Mouse (Mus musculus): ENCODE data around the gene Crls1. TPM values are rescaled to one million over a fixed set of nuclear protein-coding genes. Genes with fewer than 3 reads are reported as not detected.

Crls1 gene
- polyA plus RNA-seq, 1 experiment from 2014 or later, result 26.7 TPM

GRCm38 (mm10) chr2:132901636-132902035, 55.2 kb downstream of the Crls1 start:
- DNase-seq (ENCODE audit: low spot score), result no peak
- Histone ChIP-seq H3K4me3 (ENCODE audit: low read depth, low read length) (no peak overlapping the region), H3K9me3 (ENCODE audit: control insufficient read depth, low read length) (no peaks in the 10 kb centered on the region), H3K4me2 (ENCODE audit: low read depth, low read length) (no peak overlapping the region), H3K4me1 (ENCODE audit: control insufficient read depth, insufficient read depth, low read length) (no peaks in the 10 kb centered on the region), H3K36me3 (ENCODE audit: control insufficient read depth, insufficient read depth, low read length) (no peaks in the 10 kb centered on the region), H3K27me3 (replicated peaks; ENCODE audit: control insufficient read depth, insufficient read depth, low read length) (no peaks in the 10 kb centered on the region), H3K27ac (replicated peaks; ENCODE audit: low read depth, low read length) (no peak overlapping the region), H3K9ac (ENCODE audit: low read depth, low read length) (no peak overlapping the region)
- no peak for ATAC-seq (ENCODE audit: low read depth)
- WGBS, result 77% methylated on average over 4 of the region's 4 CpGs

DNA sequence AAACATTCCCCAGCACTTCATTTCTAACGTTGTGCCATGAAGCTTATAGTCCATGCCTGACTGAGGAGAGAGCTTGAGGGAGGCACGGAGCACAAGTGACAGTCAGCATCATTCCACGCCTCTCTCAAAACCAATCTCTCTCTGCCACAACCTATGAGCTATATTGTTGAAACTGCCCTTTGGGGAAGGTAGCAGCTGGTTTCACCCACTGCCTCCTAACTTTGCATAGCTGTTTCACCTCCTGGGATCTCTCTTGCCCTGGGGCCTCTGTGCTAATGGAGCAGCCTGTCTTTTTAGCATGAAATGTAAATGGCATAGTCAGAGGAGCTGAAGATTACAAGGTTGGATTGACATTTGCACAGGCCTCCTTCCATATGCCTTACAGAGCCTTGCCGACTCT, 55.6 kb downstream of the Crls1 start:
- H3K36me3 ChIP-seq (ENCODE audit: control insufficient read depth, insufficient read depth, low read length), result no peaks in the 10 kb centered on the region
- H3K9me3 ChIP-seq (ENCODE audit: control insufficient read depth, low read length), result no peaks in the 10 kb centered on the region
- DNase-seq (ENCODE audit: low spot score) (no peak), ATAC-seq (ENCODE audit: low read depth) (no peak)
- H3K4me1 ChIP-seq (ENCODE audit: control insufficient read depth, insufficient read depth, low read length), result no peaks in the 10 kb centered on the region
- H3K27me3 ChIP-seq (replicated peaks; ENCODE audit: control insufficient read depth, insufficient read depth, low read length), result no peaks in the 10 kb centered on the region
- H3K9ac ChIP-seq (ENCODE audit: low read depth, low read length), result no peak overlapping the region
- no peak overlapping the region for H3K27ac ChIP-seq (replicated peaks; ENCODE audit: low read depth, low read length)
- 66% methylated on average over 3 of the region's 4 CpGs for WGBS
- H3K4me2 ChIP-seq (ENCODE audit: low read depth, low read length), result no peak overlapping the region
- H3K4me3 ChIP-seq (ENCODE audit: low read depth, low read length), result no peak overlapping the region

DNA sequence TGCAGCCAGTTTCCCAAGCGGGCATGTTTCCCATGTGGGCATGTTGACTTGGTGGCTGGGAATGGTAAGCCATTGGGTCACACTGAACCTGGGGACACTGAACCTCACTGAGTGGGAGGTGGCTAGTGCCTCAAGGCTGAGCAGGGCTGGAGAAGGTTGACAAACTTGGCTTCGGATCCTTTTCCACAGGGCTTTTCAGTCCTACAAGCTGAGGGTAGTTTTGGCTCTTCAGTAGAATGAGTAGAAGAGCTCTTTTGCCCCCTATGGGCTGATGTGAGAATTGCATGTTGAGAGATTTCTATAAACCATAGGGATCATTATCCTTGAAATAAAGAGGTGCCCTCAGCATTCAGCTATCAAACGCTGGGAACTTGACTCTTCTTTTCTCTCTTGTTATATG, 57.0 kb downstream of the Crls1 start:
- peak; percentile 47; the same call in 1 of the 2 replicates for ATAC-seq (ENCODE audit: low read depth)
- Histone ChIP-seq H3K4me1 (ENCODE audit: control insufficient read depth, insufficient read depth, low read length) (no peaks in the 10 kb centered on the region), H3K9me3 (ENCODE audit: control insufficient read depth, low read length) (no peaks in the 10 kb centered on the region), H3K4me2 (ENCODE audit: low read depth, low read length) (no peak overlapping the region), H3K4me3 (ENCODE audit: low read depth, low read length) (no peak overlapping the region), H3K36me3 (ENCODE audit: control insufficient read depth, insufficient read depth, low read length) (no peaks in the 10 kb centered on the region), H3K9ac (ENCODE audit: low read depth, low read length) (no peak overlapping the region), H3K27ac (replicated peaks; ENCODE audit: low read depth, low read length) (no peak overlapping the region), H3K27me3 (replicated peaks; ENCODE audit: control insufficient read depth, insufficient read depth, low read length) (no peaks in the 10 kb centered on the region)
- 38% methylated on average over 3 of the region's 3 CpGs for WGBS
- peak; percentile 78 for DNase-seq (ENCODE audit: low spot score)

- ATAC-seq (ENCODE audit: low read depth) (no peak), DNase-seq (ENCODE audit: low spot score) (no peak)
- H3K27ac ChIP-seq (replicated peaks; ENCODE audit: low read depth, low read length), result no peak overlapping the region
- no peaks in the 10 kb centered on the region for H3K27me3 ChIP-seq (replicated peaks; ENCODE audit: control insufficient read depth, insufficient read depth, low read length)
- WGBS, result 65% methylated on average over 2 of the region's 2 CpGs
- no peaks in the 10 kb centered on the region for H3K9me3 ChIP-seq (ENCODE audit: control insufficient read depth, low read length)
- H3K4me2 ChIP-seq (ENCODE audit: low read depth, low read length), result no peak overlapping the region
- no peak overlapping the region for H3K9ac ChIP-seq (ENCODE audit: low read depth, low read length)
- no peaks in the 10 kb centered on the region for H3K4me1 ChIP-seq (ENCODE audit: control insufficient read depth, insufficient read depth, low read length)
- H3K4me3 ChIP-seq (ENCODE audit: low read depth, low read length), result no peak overlapping the region
- no peaks in the 10 kb centered on the region for H3K36me3 ChIP-seq (ENCODE audit: control insufficient read depth, insufficient read depth, low read length)
These were observed 58.5 kb downstream of the Crls1 start for GRCm38 (mm10) chr2:132904961-132905360.

GRCm38 (mm10) chr2:132906763-132907162, 60.3 kb downstream of the Crls1 start:
- no peak overlapping the region for H3K4me2 ChIP-seq (ENCODE audit: low read depth, low read length)
- H3K9ac ChIP-seq (ENCODE audit: low read depth, low read length), result no peak overlapping the region
- ATAC-seq (ENCODE audit: low read depth) (no peak), DNase-seq (ENCODE audit: low spot score) (peak; percentile 17)
- H3K9me3 ChIP-seq (ENCODE audit: control insufficient read depth, low read length), result no peaks in the 10 kb centered on the region
- no peaks in the 10 kb centered on the region for H3K27me3 ChIP-seq (replicated peaks; ENCODE audit: control insufficient read depth, insufficient read depth, low read length)
- H3K4me3 ChIP-seq (ENCODE audit: low read depth, low read length), result no peak overlapping the region
- H3K36me3 ChIP-seq (ENCODE audit: control insufficient read depth, insufficient read depth, low read length), result no peaks in the 10 kb centered on the region
- 29% methylated on average over 8 of the region's 8 CpGs for WGBS
- no peaks in the 10 kb centered on the region for H3K4me1 ChIP-seq (ENCODE audit: control insufficient read depth, insufficient read depth, low read length)
- H3K27ac ChIP-seq (replicated peaks; ENCODE audit: low read depth, low read length), result no peak overlapping the region

DNA sequence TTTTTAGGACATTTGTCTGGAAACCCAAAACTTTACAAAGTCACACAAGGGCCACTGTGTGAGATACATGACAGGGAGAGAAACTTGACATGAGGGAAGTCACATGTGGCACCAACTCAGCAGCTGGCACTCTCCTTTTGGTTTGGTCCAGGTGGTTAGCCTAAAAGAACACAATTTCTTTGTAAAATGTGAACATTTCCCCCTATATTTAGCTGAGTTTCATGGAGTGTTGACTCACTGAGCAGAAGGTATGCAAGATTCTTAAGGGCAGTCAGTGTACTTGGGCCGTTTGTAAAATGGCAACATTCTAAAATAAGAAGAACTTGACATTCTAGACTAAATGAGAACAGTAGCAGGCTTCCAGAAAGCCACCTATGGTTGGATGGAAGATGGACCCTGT, 68.3 kb downstream of the Crls1 start:
- Histone ChIP-seq H3K4me1 (ENCODE audit: control insufficient read depth, insufficient read depth, low read length) (no peaks in the 10 kb centered on the region), H3K4me2 (ENCODE audit: low read depth, low read length) (no peak overlapping the region), H3K27ac (replicated peaks; ENCODE audit: low read depth, low read length) (no peak overlapping the region), H3K9ac (ENCODE audit: low read depth, low read length) (no peak overlapping the region), H3K4me3 (ENCODE audit: low read depth, low read length) (no peak overlapping the region), H3K36me3 (ENCODE audit: control insufficient read depth, insufficient read depth, low read length) (no peaks in the 10 kb centered on the region), H3K27me3 (replicated peaks; ENCODE audit: control insufficient read depth, insufficient read depth, low read length) (no peaks in the 10 kb centered on the region), H3K9me3 (ENCODE audit: control insufficient read depth, low read length) (no peaks in the 10 kb centered on the region)
- no peak for ATAC-seq (ENCODE audit: low read depth)
- 79% methylated on average over 1 of the region's 1 CpGs for WGBS
- DNase-seq (ENCODE audit: low spot score), result no peak

Other genes with a start within 250 kb of the Crls1 start
- gene Shld1, start 159.7 kb upstream of the Crls1 start, polyA plus RNA-seq (2014; fragmentation: Nextera tagmentation; extraction: Ambion mirVana), result 16.0 and 16.1 TPM in 2 replicates
- 3.2 and 5.3 TPM in 2 replicates for gene Chgb, start 65.4 kb upstream of the Crls1 start, polyA plus RNA-seq (2014; fragmentation: Nextera tagmentation; extraction: Ambion mirVana)
- gene Trmt6, start 30.6 kb upstream of the Crls1 start, polyA plus RNA-seq (2014; fragmentation: Nextera tagmentation; extraction: Ambion mirVana), result 24.2 and 28.4 TPM in 2 replicates
- 10.5 and 11.5 TPM in 2 replicates for gene Mcm8, start 30.5 kb upstream of the Crls1 start, polyA plus RNA-seq (2014; fragmentation: Nextera tagmentation; extraction: Ambion mirVana)
- gene Lrrn4, start 34.2 kb downstream of the Crls1 start, polyA plus RNA-seq (2014; fragmentation: Nextera tagmentation; extraction: Ambion mirVana), result 0.06 and 0.12 TPM in 2 replicates
- 7.2 and 8.9 TPM in 2 replicates for gene Fermt1, start 99.2 kb downstream of the Crls1 start, polyA plus RNA-seq (2014; fragmentation: Nextera tagmentation; extraction: Ambion mirVana)